Mouse (Mus musculus): Measurements from ENCODE around the gene Fam104a. TPM values are rescaled to one million over a fixed set of nuclear protein-coding genes. Genes with fewer than 3 reads are reported as not detected.

Gene Fam104a
- total and polyA plus RNA-seq, 2 experiments = 4.5 to 16.4 TPM

- TF ChIP-seq POLR2A (IDR thresholded peaks at IDR 0.05; ENCODE audit: extremely low read depth, insufficient read depth, low read length) (no peak), CTCF (IDR thresholded peaks at IDR 0.05; ENCODE audit: low read depth, low read length) (no peak)
- Histone ChIP-seq H3K27me3 (ENCODE audit: control insufficient read depth, insufficient read depth, low read length) (no peaks in the 10 kb centered on the region), H3K36me3 (ENCODE audit: control insufficient read depth, insufficient read depth, low read length) (no peaks in the 10 kb centered on the region), H3K4me1 (ENCODE audit: control insufficient read depth, insufficient read depth, low read length) (peaks cover 8% of the 10 kb centered on the region), H3K79me2 (ENCODE audit: control insufficient read depth, insufficient read depth, low read length) (no peaks in the 10 kb centered on the region), H3K4me3 (ENCODE audit: insufficient read depth, low read depth, low read length) (peak overlapping the region; percentile 35; the same call in 1 of the 2 replicates), H3K27ac (replicated peaks; ENCODE audit: insufficient read depth, low read depth, low read length) (0 out of 2 replicates have a peak overlapping the region, but pooled peaks have one; percentile 18), H3K9ac (ENCODE audit: low read depth, low read length) (0 out of 2 replicates have a peak overlapping the region, but pooled peaks have one; percentile 51)
- DNase-seq (ENCODE audit: extremely low read depth, low read depth, low spot score) = peak; percentile 77
- 21% methylated on average over 8 of the region's 8 CpGs for whole genome bisulfite sequencing
Observed at GRCm38 (mm10) chr11:113631862-113632261, 52.1 kb downstream of the Fam104a start.

- Histone ChIP-seq H3K79me2 (ENCODE audit: control insufficient read depth, insufficient read depth, low read length) (no peaks in the 10 kb centered on the region), H3K36me3 (ENCODE audit: control insufficient read depth, insufficient read depth, low read length) (no peaks in the 10 kb centered on the region), H3K4me3 (ENCODE audit: insufficient read depth, low read depth, low read length) (no peak overlapping the region), H3K27ac (replicated peaks; ENCODE audit: insufficient read depth, low read depth, low read length) (no peak overlapping the region), H3K9ac (ENCODE audit: low read depth, low read length) (no peak overlapping the region), H3K27me3 (ENCODE audit: control insufficient read depth, insufficient read depth, low read length) (no peaks in the 10 kb centered on the region), H3K4me1 (ENCODE audit: control insufficient read depth, insufficient read depth, low read length) (peaks cover 8% of the 10 kb centered on the region)
- WGBS = 40% methylated on average over 8 of the region's 8 CpGs
- TF ChIP-seq CTCF (IDR thresholded peaks at IDR 0.05; ENCODE audit: low read depth, low read length) (no peak), POLR2A (IDR thresholded peaks at IDR 0.05; ENCODE audit: extremely low read depth, insufficient read depth, low read length) (no peak)
- no peak for DNase-seq (ENCODE audit: extremely low read depth, low read depth, low spot score)
Observed at GRCm38 (mm10) chr11:113631302-113631701, 52.7 kb downstream of the Fam104a start.

GRCm38 (mm10) chr11:113630642-113631041 lies 53.3 kb downstream of the Fam104a start:
- no peak overlapping the region for H3K4me3 ChIP-seq (ENCODE audit: insufficient read depth, low read depth, low read length)

GRCm38 (mm10) chr11:113627785-113628184 lies 56.2 kb downstream of the Fam104a start:
- Histone ChIP-seq H3K9ac (ENCODE audit: low read depth, low read length) (no peak overlapping the region), H3K27me3 (ENCODE audit: control insufficient read depth, insufficient read depth, low read length) (no peaks in the 10 kb centered on the region), H3K79me2 (ENCODE audit: control insufficient read depth, insufficient read depth, low read length) (no peaks in the 10 kb centered on the region), H3K27ac (replicated peaks; ENCODE audit: insufficient read depth, low read depth, low read length) (no peak overlapping the region), H3K4me1 (ENCODE audit: control insufficient read depth, insufficient read depth, low read length) (peaks cover 8% of the 10 kb centered on the region), H3K36me3 (ENCODE audit: control insufficient read depth, insufficient read depth, low read length) (no peaks in the 10 kb centered on the region), H3K4me3 (ENCODE audit: insufficient read depth, low read depth, low read length) (no peak overlapping the region)
- peak; percentile 20 for DNase-seq (ENCODE audit: extremely low read depth, low read depth, low spot score)
- 63% methylated on average over 4 of the region's 4 CpGs for WGBS
- TF ChIP-seq CTCF (IDR thresholded peaks at IDR 0.05; ENCODE audit: low read depth, low read length) (0 out of 2 replicates have a peak, but pooled peaks have one; percentile 11), POLR2A (IDR thresholded peaks at IDR 0.05; ENCODE audit: extremely low read depth, insufficient read depth, low read length) (no peak)

More at GRCm38 (mm10) chr11:113630642-113631041, 53.3 kb downstream of the Fam104a start:
- 48% methylated on average over 7 of the region's 7 CpGs for WGBS
- H3K4me1 ChIP-seq (ENCODE audit: control insufficient read depth, insufficient read depth, low read length) = peaks cover 8% of the 10 kb centered on the region
- H3K27me3 ChIP-seq (ENCODE audit: control insufficient read depth, insufficient read depth, low read length) = no peaks in the 10 kb centered on the region
- no peak for TF ChIP-seq POLR2A (IDR thresholded peaks at IDR 0.05; ENCODE audit: extremely low read depth, insufficient read depth, low read length)
- TF ChIP-seq CTCF (IDR thresholded peaks at IDR 0.05; ENCODE audit: low read depth, low read length) = peak; percentile 54
- no peak overlapping the region for H3K27ac ChIP-seq (replicated peaks; ENCODE audit: insufficient read depth, low read depth, low read length)
- H3K9ac ChIP-seq (ENCODE audit: low read depth, low read length) = no peak overlapping the region
- no peaks in the 10 kb centered on the region for H3K36me3 ChIP-seq (ENCODE audit: control insufficient read depth, insufficient read depth, low read length)
- DNase-seq (ENCODE audit: extremely low read depth, low read depth, low spot score) = peak; percentile 32
- H3K79me2 ChIP-seq (ENCODE audit: control insufficient read depth, insufficient read depth, low read length) = no peaks in the 10 kb centered on the region

- no peak overlapping the region for H3K9ac ChIP-seq (ENCODE audit: low read depth, low read length)
- no peak for TF ChIP-seq POLR2A (IDR thresholded peaks at IDR 0.05; ENCODE audit: extremely low read depth, insufficient read depth, low read length)
- no peak for TF ChIP-seq CTCF (IDR thresholded peaks at IDR 0.05; ENCODE audit: low read depth, low read length)
- WGBS = 77% methylated on average over 18 of the region's 18 CpGs
Observed at GRCm38 (mm10) chr11:113625437-113625836, 58.5 kb downstream of the Fam104a start.

GRCm38 (mm10) chr11:113622028-113622427 lies 61.9 kb downstream of the Fam104a start:
- no peak for TF ChIP-seq CTCF (IDR thresholded peaks at IDR 0.05; ENCODE audit: low read depth, low read length)
- TF ChIP-seq POLR2A (IDR thresholded peaks at IDR 0.05; ENCODE audit: extremely low read depth, insufficient read depth, low read length) = no peak
- Histone ChIP-seq H3K36me3 (ENCODE audit: control insufficient read depth, insufficient read depth, low read length) (no peaks in the 10 kb centered on the region), H3K4me1 (ENCODE audit: control insufficient read depth, insufficient read depth, low read length) (peaks cover 11% of the 10 kb centered on the region), H3K4me3 (ENCODE audit: insufficient read depth, low read depth, low read length) (no peak overlapping the region), H3K9ac (ENCODE audit: low read depth, low read length) (no peak overlapping the region), H3K27ac (replicated peaks; ENCODE audit: insufficient read depth, low read depth, low read length) (no peak overlapping the region), H3K79me2 (ENCODE audit: control insufficient read depth, insufficient read depth, low read length) (no peaks in the 10 kb centered on the region), H3K27me3 (ENCODE audit: control insufficient read depth, insufficient read depth, low read length) (no peaks in the 10 kb centered on the region)
- 91% methylated on average over 4 of the region's 4 CpGs for WGBS
- no peak for DNase-seq (ENCODE audit: extremely low read depth, low read depth, low spot score)

More at GRCm38 (mm10) chr11:113625437-113625836, 58.5 kb downstream of the Fam104a start:
- no peak overlapping the region for H3K27ac ChIP-seq (replicated peaks; ENCODE audit: insufficient read depth, low read depth, low read length)
- no peaks in the 10 kb centered on the region for H3K36me3 ChIP-seq (ENCODE audit: control insufficient read depth, insufficient read depth, low read length)
- DNase-seq (ENCODE audit: extremely low read depth, low read depth, low spot score) = no peak
- H3K4me1 ChIP-seq (ENCODE audit: control insufficient read depth, insufficient read depth, low read length) = no peaks in the 10 kb centered on the region
- no peaks in the 10 kb centered on the region for H3K79me2 ChIP-seq (ENCODE audit: control insufficient read depth, insufficient read depth, low read length)
- H3K27me3 ChIP-seq (ENCODE audit: control insufficient read depth, insufficient read depth, low read length) = no peaks in the 10 kb centered on the region
- no peak overlapping the region for H3K4me3 ChIP-seq (ENCODE audit: insufficient read depth, low read depth, low read length)

All from liver, adult 2 months (tissue).